Mouse (Mus musculus): Measurements from ENCODE around the gene Ganab.

Ganab gene

GRCm38 (mm10) chr19:8962256-8962655, 64.4 kb downstream of the Ganab start:
- no peak for DNase-seq (ENCODE audit: inconsistent age in 2 of 2, low spot score in 1 of 2)

GRCm38 (mm10) chr19:8965075-8965474, 67.2 kb downstream of the Ganab start:
- DNase-seq (ENCODE audit: inconsistent age in 2 of 2, low spot score in 1 of 2), result peak; percentile 40 to 61

GRCm38 (mm10) chr19:8965771-8966170, 67.9 kb downstream of the Ganab start:
- DNase-seq (ENCODE audit: inconsistent age in 2 of 2, low spot score in 1 of 2), result peak; percentile 51 to 75

GRCm38 (mm10) chr19:8966198-8966589, 68.3 kb downstream of the Ganab start:
- no peak for DNase-seq (ENCODE audit: inconsistent age in 2 of 2, low spot score in 1 of 2)
